Comparison of ENCODE assay signal across 22 mouse cellular contexts in genomic region chr10:86810000-86810399, GRCm38 (mm10). TPM values are rescaled to one million over a fixed set of nuclear protein-coding genes. Genes with fewer than 3 reads are reported as not detected.
DNase-seq lines count a peak whose midpoint lies in the region; TF ChIP-seq lines count a peak whose summit lies in the region.
"Had no signal": no experiment of that assay in that cellular context is flagged by ENCODE, and none has a peak within 500 bp of the region (broad histone marks: within the 10 kb centered on the region; RNA-seq: fewer than 3 reads in every experiment).

No protein-coding gene starts in this region.

- no peak overlapping the region for H3K4me3 ChIP-seq in gastrocnemius, adult 2 months
- H3K4me3 ChIP-seq: erythroblast, embryonic 14.5 days; midbrain, embryonic 10.5 days; neural tube, embryonic 12.5 days had no signal

- intact Hi-C loops in gastrocnemius, adult 2 months (cut with DNase I): no loop called here
- intact Hi-C loops in gastrocnemius, postnatal 14 days (cut with DNase I; ENCODE audit: low total_unique reads): no loop called here
- intact Hi-C loops in left cerebral cortex, postnatal 14 days (cut with DNase I): no loop called here

- H3K27ac ChIP-seq in gastrocnemius, adult 2 months: peak overlapping the region; percentile 90
- H3K27ac ChIP-seq: midbrain, embryonic 10.5 days; neural tube, embryonic 12.5 days had no signal

- no peak for TF ChIP-seq CTCF in gastrocnemius, adult 2 months (IDR thresholded peaks at IDR 0.05)

- DNase-seq in cerebellum, adult 11-12 months: peak; percentile 48
- DNase-seq in cerebellum, postnatal 4 days (ENCODE audit: low spot score in 2 of 2): no peak
- DNase-seq in gastrocnemius, adult 2 months: peak; percentile 80
- no peak for DNase-seq in gastrocnemius, postnatal 14 days
- peak; percentile 30 to 82 for DNase-seq in left cerebral cortex, postnatal 14 days (ENCODE audit: low spot score in 2 of 2)
- no peak for DNase-seq in left cerebral cortex, adult 11 months (ENCODE audit: low spot score)
- DNase-seq in telencephalon, adult 2 months (ENCODE audit: low read depth, low spot score): peak; percentile 63
- DNase-seq in lung, adult 18-20 months: no peak
- DNase-seq: adrenal gland, adult 2 months; heart, postnatal 4 days; kidney, adult 2 months; kidney, postnatal 14 days; lung, adult 2 months; lung, postnatal 4 days; right cerebral cortex, postnatal 14 days; thymus, postnatal 25 days had no signal

RNA-seq across cellular contexts. Expression of gene Nt5dc3, which starts 31.2 kb away (rescaled TPM):
- total RNA-seq in gastrocnemius, adult 2 months (2021): 10 to 100 TPM; 36.1 to 77.7 TPM
- total RNA-seq in gastrocnemius, postnatal 14 days (2021): 10 to 100 TPM; 25.2 to 38.1 TPM
- total RNA-seq in left cerebral cortex, postnatal 14 days (2021): 10 to 100 TPM; 71.2 to 71.8 TPM

RNA-seq across cellular contexts. Expression of gene Gm49358, which starts 46.2 kb away (rescaled TPM):
- total RNA-seq in gastrocnemius, adult 2 months (2021): 10 to 100 TPM; 16.7 to 32.1 TPM
- 10 to 100 TPM; 12.2 to 18.4 TPM for total RNA-seq in gastrocnemius, postnatal 14 days (2021)
- 10 to 100 TPM; 20.0 to 21.1 TPM for total RNA-seq in left cerebral cortex, postnatal 14 days (2021)
- total RNA-seq: common myeloid progenitor, adult 5-6 weeks; granulocyte monocyte progenitor cell, adult 5-6 weeks; monocyte, adult 5-6 weeks had no signal

Comparison
In these comparisons a context has a peak if more than half of its experiments do, and no peak if none do; other contexts are left out.
1. DNase-seq: peak in cerebellum, adult 11-12 months (single experiment), gastrocnemius, adult 2 months (single experiment), left cerebral cortex, postnatal 14 days (2 of 2) and telencephalon, adult 2 months (single experiment); none in cerebellum, postnatal 4 days (0 of 2), gastrocnemius, postnatal 14 days (single experiment), left cerebral cortex, adult 11 months (single experiment) and lung, adult 18-20 months (0 of 2).